Mouse (Mus musculus) hindbrain, embryonic 16.5 days (tissue): ENCODE results near the gene Olfr1466. TPM values are rescaled to one million over a fixed set of nuclear protein-coding genes. Genes with fewer than 3 reads are reported as not detected.

Experiments used
- ATAC-seq: fragments of 200-750 bp; cut with Nextera tagmentation; 2 replicates; pipeline ENCODE4 v1.8.0; 2017; ENCODE audit warnings: moderate TSS enrichment, moderate library complexity
- H3K27ac ChIP-seq: fragments of 300-500 bp; sonication (generic); 2 replicates; pipeline ENCODE4 v1.5.1; 2014; ENCODE audit warnings: low read depth, mild to moderate bottlenecking, control low read depth, low read length, moderate library complexity
- H3K27me3 ChIP-seq: fragments of 300-500 bp; sonication (generic); replicated peaks from 2 replicates; pipeline ENCODE4 v1.6.1; 2014; ENCODE audit warnings: low read length; ENCODE audit not compliant: control insufficient read depth, insufficient read depth
- H3K36me3 ChIP-seq: fragments of 300-500 bp; sonication (generic); 2 replicates; pipeline ENCODE4 v1.6.1; 2014; ENCODE audit warnings: mild to moderate bottlenecking, low read length, moderate library complexity, mixed read lengths; ENCODE audit not compliant: control insufficient read depth, insufficient read depth
- H3K4me1 ChIP-seq: fragments of 300-500 bp; sonication (generic); 2 replicates; pipeline ENCODE4 v1.6.1; 2014; ENCODE audit warnings: low read depth, low read length; ENCODE audit not compliant: control insufficient read depth, insufficient read depth
- H3K4me2 ChIP-seq: fragments of 300-500 bp; sonication (generic); 2 replicates; pipeline ENCODE4 v1.6.1; 2014; ENCODE audit warnings: mild to moderate bottlenecking, low read length, control low read depth, moderate library complexity
- H3K4me3 ChIP-seq: fragments of 300-500 bp; sonication (generic); 2 replicates; pipeline ENCODE4 v1.5.1; 2014; ENCODE audit warnings: mild to moderate bottlenecking, low read length, control low read depth, moderate library complexity
- H3K9ac ChIP-seq: fragments of 300-500 bp; sonication (generic); 2 replicates; pipeline ENCODE4 v1.6.1; 2014; ENCODE audit warnings: low read depth, mild to moderate bottlenecking, control low read depth, low read length, moderate library complexity
- H3K9me3 ChIP-seq: fragments of 300-500 bp; sonication (generic); 2 replicates; pipeline ENCODE4 v1.6.1; 2014; ENCODE audit warnings: mild to moderate bottlenecking, low read length, moderate library complexity; ENCODE audit not compliant: control insufficient read depth
- WGBS: fragments of 180-500 bp; shearing (Covaris S2); extraction: QIAGEN DNeasy Blood & Tissue Kit; methylation state at CpG from one replicate; pipeline ENCODE4 v1.1.7; 2014; 5-methylcytosine and 5-hydroxymethylcytosine counted together
- polyA plus RNA-seq: library from polyadenylated mRNA; unstranded; fragments of >200 nt; fragmentation: Nextera tagmentation; extraction: Ambion mirVana; gene quantifications from 2 replicates; pipeline ENCODE4 v1.2.1, GENCODE M21; 2015

The Olfr1466 gene
- polyA plus RNA-seq = not detected in 2 replicates

GRCm38 (mm10) chr19:13338562-13338961, at the start of gene Olfr1466:
TSS of gene Olfr1466 (plus strand) at chr19:13338862.
- Histone ChIP-seq H3K4me1 (no peaks in the 10 kb centered on the region), H3K9me3 (peaks cover 8% of the 10 kb centered on the region; the same call in 1 of the 2 replicates), H3K27me3 (no peaks in the 10 kb centered on the region), H3K4me2 (no peak within 1 kb of the TSS), H3K9ac (no peak within 1 kb of the TSS), H3K36me3 (no peaks in the 10 kb centered on the region), H3K4me3 (no peak within 1 kb of the TSS), H3K27ac (no peak within 1 kb of the TSS)
- ATAC-seq = no peak
- WGBS = 93% methylated on average over 2 of the region's 2 CpGs

- no peaks in the 10 kb centered on the region for H3K27me3 ChIP-seq
- H3K9me3 ChIP-seq = peaks cover 3% of the 10 kb centered on the region; the same call in 1 of the 2 replicates
- H3K4me3 ChIP-seq = no peak within 1 kb of the TSS
- H3K4me2 ChIP-seq = no peak within 1 kb of the TSS
- H3K4me1 ChIP-seq = no peaks in the 10 kb centered on the region
- H3K36me3 ChIP-seq = no peaks in the 10 kb centered on the region
- no peak within 1 kb of the TSS for H3K9ac ChIP-seq
- ATAC-seq = no peak
- H3K27ac ChIP-seq = no peak within 1 kb of the TSS
These were observed 23.2 kb upstream of the Olfr1466 start, which contains the start of gene Olfr1465 for GRCm38 (mm10) chr19:13315441-13315840. TSS of gene Olfr1465 (minus strand) at chr19:13315541.

- Histone ChIP-seq H3K36me3 (no peaks in the 10 kb centered on the region), H3K27me3 (no peaks in the 10 kb centered on the region), H3K4me3 (no peak within 1 kb of the TSS), H3K9ac (no peak within 1 kb of the TSS), H3K27ac (no peak within 1 kb of the TSS), H3K9me3 (peaks cover 7% of the 10 kb centered on the region), H3K4me1 (no peaks in the 10 kb centered on the region), H3K4me2 (no peak within 1 kb of the TSS)
- no peak for ATAC-seq
- 70% methylated on average over 2 of the region's 2 CpGs for WGBS
These were observed 23.3 kb downstream of the Olfr1466 start, which contains the start of gene Olfr1467 for GRCm38 (mm10) chr19:13361936-13362335. TSS of gene Olfr1467 (plus strand) at chr19:13362236.

Other genes starting within 250 kb of the Olfr1466 start
- not detected in 2 replicates for gene Olfr1457, start 241.0 kb upstream of the Olfr1466 start, polyA plus RNA-seq
- not detected in 2 replicates for gene Olfr1458, start 232.1 kb upstream of the Olfr1466 start, polyA plus RNA-seq
- not detected in 2 replicates for gene Olfr1459, start 189.3 kb upstream of the Olfr1466 start, polyA plus RNA-seq
- not detected in 2 replicates for gene Olfr1461, start 175.9 kb upstream of the Olfr1466 start, polyA plus RNA-seq
- gene Olfr1462, start 153.1 kb upstream of the Olfr1466 start, polyA plus RNA-seq = not detected in 2 replicates
- gene Olfr1463, start 107.5 kb upstream of the Olfr1466 start, polyA plus RNA-seq = not detected in 2 replicates
- not detected in 2 replicates for gene Olfr1465, start 23.3 kb upstream of the Olfr1466 start, polyA plus RNA-seq
- gene Olfr1467, start 23.4 kb downstream of the Olfr1466 start, polyA plus RNA-seq = not detected in 2 replicates
- not detected in 2 replicates for gene Olfr1469, start 69.0 kb downstream of the Olfr1466 start, polyA plus RNA-seq
- gene Olfr1471, start 104.5 kb downstream of the Olfr1466 start, polyA plus RNA-seq = not detected in 2 replicates
- gene Olfr1472, start 117.2 kb downstream of the Olfr1466 start, polyA plus RNA-seq = not detected in 2 replicates
- not detected in 2 replicates for gene Olfr1474, start 130.7 kb downstream of the Olfr1466 start, polyA plus RNA-seq
- gene Olfr1475, start 141.3 kb downstream of the Olfr1466 start, polyA plus RNA-seq = not detected in 2 replicates
- not detected in 2 replicates for gene Olfr1477, start 161.7 kb downstream of the Olfr1466 start, polyA plus RNA-seq
- not detected in 2 replicates for gene Olfr1480, start 189.1 kb downstream of the Olfr1466 start, polyA plus RNA-seq
- gene Olfr1484, start 244.6 kb downstream of the Olfr1466 start, polyA plus RNA-seq = not detected in 2 replicates